Mouse (Mus musculus) G1E (cell line): ENCODE measurements around the gene St8sia1.

ENCODE experiments used
- CTCF ChIP-seq: IDR thresholded peaks from 2 replicates; pipeline ENCODE4 v1.5.1; 2012; ENCODE audit warnings: low read depth, low read length, inconsistent platforms, mixed read lengths
- GATA1 ChIP-seq: IDR thresholded peaks from 2 replicates; pipeline ENCODE4 v1.6.1; 2012; ENCODE audit warnings: borderline replicate concordance, low read length, inconsistent platforms, mixed read lengths
- POLR2AphosphoS5 ChIP-seq: IDR thresholded peaks from 2 replicates; pipeline ENCODE4 v1.6.1; 2012; ENCODE audit warnings: low read depth, low read length, inconsistent platforms; ENCODE audit not compliant: insufficient replicate concordance
- TAL1 ChIP-seq: conservative IDR thresholded peaks from 2 replicates; pipeline ENCODE4 v1.6.1; 2012; ENCODE audit warnings: low read depth, low read length, inconsistent platforms, mixed read lengths

GRCm38 (mm10) chr6:142797996-142798395 lies 166.3 kb downstream of the St8sia1 start:
- TF ChIP-seq TAL1 (no peak), GATA1 (no peak), CTCF (no peak), POLR2AphosphoS5 (no peak)
